Mouse (Mus musculus) heart, embryonic 16.5 days (tissue): ENCODE data around the gene Samd9l. TPM values are rescaled to one million over a fixed set of nuclear protein-coding genes. Genes with fewer than 3 reads are reported as not detected.
"Not testable (repeated sequence)": the region's sequence is repeated elsewhere in the genome, so short reads cannot be mapped to it uniquely, and the experiment has no call there.

Experiments used
- ATAC-seq: fragments of 200-750 bp; cut with Nextera tagmentation; replicated peaks from 2 replicates; pipeline ENCODE4 v1.8.0; 2017; ENCODE audit warnings: moderate number of reproducible peaks; ENCODE audit not compliant: insufficient read depth, low FRiP score; ENCODE audit errors: extremely low read depth
- H3K27ac ChIP-seq: fragments of 300-500 bp; sonication (generic); 2 replicates; pipeline ENCODE4 v1.5.1; 2014; ENCODE audit warnings: mild to moderate bottlenecking, low read length, control low read depth, moderate library complexity
- H3K27me3 ChIP-seq: fragments of 300-500 bp; sonication (generic); 2 replicates; pipeline ENCODE4 v1.6.1; 2014; ENCODE audit warnings: low read length, mixed read lengths; ENCODE audit not compliant: control insufficient read depth, insufficient read depth
- H3K36me3 ChIP-seq: fragments of 300-500 bp; sonication (generic); 2 replicates; pipeline ENCODE4 v1.6.1; 2014; ENCODE audit not compliant: control insufficient read depth, insufficient read depth
- H3K4me1 ChIP-seq: fragments of 300-500 bp; sonication (generic); 2 replicates; pipeline ENCODE4 v1.6.1; 2014; ENCODE audit warnings: low read length, mixed read lengths; ENCODE audit not compliant: control insufficient read depth, insufficient read depth
- H3K4me2 ChIP-seq: fragments of 300-500 bp; sonication (generic); 2 replicates; pipeline ENCODE4 v1.6.1; 2014; ENCODE audit warnings: low read depth, mild to moderate bottlenecking, control low read depth, low read length
- H3K4me3 ChIP-seq: fragments of 300-500 bp; sonication (generic); 2 replicates; pipeline ENCODE4 v1.5.1; 2014; ENCODE audit warnings: mild to moderate bottlenecking, control low read depth, low read length
- H3K9ac ChIP-seq: fragments of 300-500 bp; sonication (generic); 2 replicates; pipeline ENCODE4 v1.6.1; 2014; ENCODE audit warnings: low read length, control low read depth
- H3K9me3 ChIP-seq: fragments of 300-500 bp; sonication (generic); replicated peaks from 2 replicates; pipeline ENCODE4 v1.6.1; 2016; ENCODE audit warnings: low read length; ENCODE audit not compliant: control insufficient read depth
- WGBS: fragments of 180-500 bp; shearing (Covaris S2); extraction: QIAGEN DNeasy Blood & Tissue Kit; methylation state at CpG from one replicate; pipeline ENCODE4 v1.1.7; 2014; 5-methylcytosine and 5-hydroxymethylcytosine counted together
- polyA plus RNA-seq: library from polyadenylated mRNA; unstranded; fragments of >200 nt; fragmentation: Nextera tagmentation; extraction: Ambion mirVana; gene quantifications from 2 replicates; pipeline ENCODE4 v1.2.1, GENCODE M21; 2015

Samd9l gene
- polyA plus RNA-seq: 3.3 and 3.8 TPM in 2 replicates

- not testable (repeated sequence) for H3K4me1 ChIP-seq, H3K9me3 ChIP-seq, H3K27ac ChIP-seq, H3K27me3 ChIP-seq, ATAC-seq, H3K36me3 ChIP-seq
- Histone ChIP-seq H3K9ac (peak within 1 kb of the TSS; percentile 38; the same call in 1 of the 2 replicates), H3K4me2 (peak within 1 kb of the TSS; percentile 43), H3K4me3 (peak within 1 kb of the TSS; percentile 43)
- WGBS: 32% methylated on average over 4 of the region's 4 CpGs
These were observed at the start of gene Samd9l for GRCm38 (mm10) chr6:3399340-3400068. TSS of gene Samd9l (minus strand) at chr6:3399572.

- no peaks in the 10 kb centered on the region for H3K36me3 ChIP-seq
- no peak overlapping the region for H3K27ac ChIP-seq
- no peak overlapping the region for H3K4me2 ChIP-seq
- H3K9me3 ChIP-seq: no peaks in the 10 kb centered on the region
- 0 out of 2 replicates have a peak, but pooled peaks cover 2% of the 10 kb centered on the region for H3K27me3 ChIP-seq
- no peaks in the 10 kb centered on the region for H3K4me1 ChIP-seq
- WGBS: 3% methylated on average over 5 of the region's 5 CpGs
- no peak overlapping the region for H3K9ac ChIP-seq
- peak; percentile 52 for ATAC-seq
- H3K4me3 ChIP-seq: no peak overlapping the region
These were observed 48.0 kb upstream of the Samd9l start for GRCm38 (mm10) chr6:3447404-3447803.

DNA sequence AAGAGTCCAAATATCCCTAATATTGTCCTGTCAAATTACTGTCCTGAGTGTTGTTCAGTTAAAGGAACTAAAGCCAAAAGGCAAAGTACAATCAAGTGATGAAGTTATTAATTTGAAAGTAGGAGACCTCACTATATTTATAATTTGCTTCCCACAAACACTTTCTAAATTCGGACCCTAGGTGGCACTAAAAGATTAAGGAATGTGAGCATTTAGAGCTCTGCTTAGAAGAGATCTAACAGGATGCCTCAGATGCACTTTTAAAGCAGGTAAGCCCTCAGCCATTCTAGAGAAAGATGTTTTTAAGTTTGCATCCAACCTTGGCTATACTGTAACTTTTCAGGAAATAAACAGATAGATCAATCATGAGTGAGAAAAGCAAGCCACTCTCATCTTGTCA is 44.5 kb upstream of the Samd9l start:
- WGBS: 20% methylated on average over 1 of the region's 1 CpGs
- Histone ChIP-seq H3K27me3 (0 out of 2 replicates have a peak, but pooled peaks cover 2% of the 10 kb centered on the region), H3K4me3 (no peak overlapping the region), H3K4me1 (no peaks in the 10 kb centered on the region), H3K36me3 (no peaks in the 10 kb centered on the region), H3K4me2 (no peak overlapping the region), H3K9me3 (no peaks in the 10 kb centered on the region), H3K9ac (no peak overlapping the region), H3K27ac (no peak overlapping the region)
- no peak for ATAC-seq

DNA sequence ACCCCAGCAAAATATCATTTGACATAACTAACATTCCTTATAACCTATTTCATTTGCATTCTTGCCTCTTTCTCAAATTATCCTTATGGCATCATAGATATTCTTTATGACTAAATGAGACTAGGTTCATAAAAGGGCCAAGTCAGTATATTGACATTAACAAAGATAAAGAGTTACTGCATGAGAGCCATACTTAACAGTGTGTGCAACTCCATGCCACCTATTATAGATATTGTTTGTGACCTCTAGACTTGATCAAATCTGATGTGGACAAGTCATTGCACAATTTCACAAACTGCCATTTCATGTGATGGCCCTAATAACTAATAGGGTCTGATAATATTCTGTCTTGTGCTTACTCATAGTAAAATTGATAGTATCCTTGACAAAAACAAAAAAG is 36.7 kb upstream of the Samd9l start:
- no peak overlapping the region for H3K4me3 ChIP-seq
- no peaks in the 10 kb centered on the region for H3K27me3 ChIP-seq
- no peak overlapping the region for H3K9ac ChIP-seq
- 0 out of 2 replicates have a peak, but pooled peaks cover 2% of the 10 kb centered on the region for H3K9me3 ChIP-seq
- ATAC-seq: no peak
- H3K36me3 ChIP-seq: no peaks in the 10 kb centered on the region
- no peak overlapping the region for H3K4me2 ChIP-seq
- H3K27ac ChIP-seq: no peak overlapping the region
- no peaks in the 10 kb centered on the region for H3K4me1 ChIP-seq

DNA sequence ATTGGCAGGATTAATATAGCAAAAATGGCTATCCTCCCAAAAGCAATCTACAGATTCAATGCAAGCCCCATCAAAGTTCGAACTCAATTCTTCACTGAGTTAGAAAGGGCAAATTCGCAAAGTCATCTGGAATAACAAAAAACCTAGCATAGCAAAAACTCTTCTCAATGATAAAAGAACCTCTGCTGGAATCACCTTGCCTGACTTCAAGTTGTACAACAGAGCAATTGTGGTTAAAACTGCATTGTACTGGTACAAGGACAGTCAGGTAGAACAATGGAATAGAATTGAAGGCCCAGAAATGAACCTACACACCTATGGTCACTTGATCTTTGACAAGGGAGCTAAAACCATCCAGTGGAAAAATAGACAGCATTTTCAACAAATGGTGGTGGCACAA is 31.6 kb upstream of the Samd9l start:
- not testable (repeated sequence) for H3K27ac ChIP-seq, H3K4me2 ChIP-seq, H3K9me3 ChIP-seq, H3K4me1 ChIP-seq, H3K27me3 ChIP-seq, H3K36me3 ChIP-seq, ATAC-seq, H3K9ac ChIP-seq, H3K4me3 ChIP-seq
- 69% methylated on average over 2 of the region's 2 CpGs for WGBS

DNA sequence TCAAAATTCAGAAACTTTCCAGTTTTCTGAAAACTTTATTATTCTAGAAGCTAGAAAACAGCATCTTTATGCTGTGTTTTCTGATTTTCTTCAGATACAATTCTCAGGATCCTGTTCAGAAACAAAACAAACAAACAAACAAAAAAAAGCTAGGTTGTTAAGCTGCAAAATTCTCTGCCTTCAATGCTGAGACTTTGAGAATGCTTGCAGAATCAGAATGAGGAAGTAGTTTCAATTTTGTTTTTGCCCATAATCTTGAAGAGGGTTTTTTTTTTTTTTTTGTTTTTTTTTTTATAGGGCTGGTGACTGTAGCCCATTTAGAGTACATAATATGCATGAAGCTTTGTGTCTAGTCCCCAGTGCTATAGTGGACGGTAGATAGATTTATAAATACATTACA is 27.7 kb upstream of the Samd9l start:
- H3K4me3 ChIP-seq: no peak overlapping the region
- WGBS: 54% methylated on average over 1 of the region's 1 CpGs
- ATAC-seq: no peak
- H3K36me3 ChIP-seq: no peaks in the 10 kb centered on the region
- H3K4me1 ChIP-seq: no peaks in the 10 kb centered on the region
- no peak overlapping the region for H3K9ac ChIP-seq
- H3K27ac ChIP-seq: no peak overlapping the region
- H3K4me2 ChIP-seq: no peak overlapping the region
- H3K9me3 ChIP-seq: no peaks in the 10 kb centered on the region
- H3K27me3 ChIP-seq: no peaks in the 10 kb centered on the region

GRCm38 (mm10) chr6:3425333-3425732 is 26.0 kb upstream of the Samd9l start:
- not testable (repeated sequence) for H3K36me3 ChIP-seq, H3K27ac ChIP-seq, H3K27me3 ChIP-seq, ATAC-seq, H3K9ac ChIP-seq, H3K4me3 ChIP-seq, H3K9me3 ChIP-seq, H3K4me1 ChIP-seq, H3K4me2 ChIP-seq

- H3K36me3 ChIP-seq, H3K27me3 ChIP-seq, H3K9ac ChIP-seq, H3K4me1 ChIP-seq, H3K4me2 ChIP-seq, H3K27ac ChIP-seq, H3K4me3 ChIP-seq, H3K9me3 ChIP-seq: not testable (repeated sequence)
- 0% methylated on average over 1 of the region's 4 CpGs for WGBS
- ATAC-seq: peak; percentile 80
These were observed 25.4 kb upstream of the Samd9l start for GRCm38 (mm10) chr6:3424613-3425277.

DNA sequence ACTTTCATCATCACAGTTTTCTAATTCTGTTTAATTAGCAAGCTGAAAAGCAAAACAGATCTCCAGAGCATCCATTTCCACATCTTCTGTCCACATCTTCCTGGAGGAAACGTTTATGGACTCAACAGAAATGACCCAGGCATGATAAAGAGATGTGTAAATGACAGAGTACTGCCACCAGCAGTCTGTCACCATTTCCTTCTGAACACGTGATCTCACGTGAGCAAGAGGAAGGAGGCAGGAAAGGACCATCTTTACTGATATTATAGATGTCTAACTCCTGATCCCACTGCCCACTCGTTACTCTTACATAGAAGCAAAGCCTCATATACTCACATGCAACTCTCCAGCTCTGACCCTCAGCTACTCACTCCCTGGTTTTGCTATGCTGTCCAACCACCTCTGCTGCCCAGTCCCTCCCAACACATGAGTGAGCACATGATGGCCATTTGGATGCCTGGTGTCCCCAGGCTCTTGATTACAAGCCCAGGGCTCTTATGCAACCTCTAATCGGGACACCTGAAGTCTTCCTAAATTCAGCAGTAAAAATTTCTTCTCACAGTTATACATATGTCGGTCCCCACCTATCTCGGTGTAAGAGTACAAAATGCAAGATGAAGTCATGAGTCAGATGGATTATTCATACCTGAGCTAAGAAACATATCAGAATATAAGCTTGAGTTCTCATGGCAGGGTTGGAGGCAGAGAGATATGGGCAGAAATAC is 2.0 kb downstream of the Samd9l start:
- ATAC-seq, H3K9me3 ChIP-seq, H3K27ac ChIP-seq, H3K27me3 ChIP-seq, H3K9ac ChIP-seq, H3K4me1 ChIP-seq, H3K36me3 ChIP-seq: not testable (repeated sequence)
- Histone ChIP-seq H3K4me3 (peak overlapping the region; percentile 36), H3K4me2 (peak overlapping the region; percentile 43)
- WGBS: 78% methylated on average over 5 of the region's 7 CpGs
